Mouse (Mus musculus) T-helper 1 cell (primary cell): ENCODE measurements around the gene Exoc7.
"Not testable (repeated sequence)": the region's sequence is repeated elsewhere in the genome, so short reads cannot be mapped to it uniquely, and the experiment has no call there.

ENCODE experiments used
- in situ Hi-C: fragments of 300-600 bp; cut with MboI, MseI; formaldehyde crosslinking; loops from one replicate; pipeline ENCODE4 v1.15.1; 2025; ENCODE audit warnings: high pct_unique_total_duplicates

The Exoc7 gene

GRCm38 (mm10) chr11:116280751-116281663 lies 26.0 kb downstream of the Exoc7 start, which contains the start of gene Galr2:
Galr2 (plus strand) TSS chr11:116280939.
- in situ Hi-C loops: no loop called here

GRCm38 (mm10) chr11:116277184-116277583 lies 29.8 kb downstream of the Exoc7 start:
- in situ Hi-C loops: not testable (repeated sequence)

GRCm38 (mm10) chr11:116274045-116274666 lies 32.9 kb downstream of the Exoc7 start, which contains the start of gene Srp68:
Srp68 (minus strand) TSS chr11:116274217.
- in situ Hi-C loops: no loop called here

GRCm38 (mm10) chr11:116273469-116274044 lies 33.5 kb downstream of the Exoc7 start:
- in situ Hi-C loops: no loop called here

GRCm38 (mm10) chr11:116272589-116273468 lies 34.2 kb downstream of the Exoc7 start:
- in situ Hi-C loops: no loop called here

- in situ Hi-C loops: no loop called here
These were observed 37.5 kb downstream of the Exoc7 start for GRCm38 (mm10) chr11:116269560-116269959.

- in situ Hi-C loops: no loop called here
These were observed 38.7 kb downstream of the Exoc7 start for GRCm38 (mm10) chr11:116268313-116268712.

- in situ Hi-C loops: no loop called here
These were observed 39.4 kb downstream of the Exoc7 start for GRCm38 (mm10) chr11:116267637-116268036.

GRCm38 (mm10) chr11:116265850-116266249 lies 41.2 kb downstream of the Exoc7 start:
- in situ Hi-C loops: no loop called here

- in situ Hi-C loops: no loop called here
These were observed 41.7 kb downstream of the Exoc7 start for GRCm38 (mm10) chr11:116265352-116265751.

- in situ Hi-C loops: no loop called here
These were observed 46.8 kb downstream of the Exoc7 start for GRCm38 (mm10) chr11:116260259-116260658.

GRCm38 (mm10) chr11:116259461-116259860 lies 47.6 kb downstream of the Exoc7 start:
- in situ Hi-C loops: no loop called here

GRCm38 (mm10) chr11:116255982-116256675 lies 50.9 kb downstream of the Exoc7 start:
- in situ Hi-C loops: no loop called here

- in situ Hi-C loops: no loop called here
These were observed 51.7 kb downstream of the Exoc7 start for GRCm38 (mm10) chr11:116255090-116255981.

GRCm38 (mm10) chr11:116254627-116255026 lies 52.4 kb downstream of the Exoc7 start:
- in situ Hi-C loops: no loop called here

- in situ Hi-C loops: no loop called here
These were observed 53.9 kb downstream of the Exoc7 start for GRCm38 (mm10) chr11:116253076-116253600.

- in situ Hi-C loops: no loop called here
These were observed 56.1 kb downstream of the Exoc7 start for GRCm38 (mm10) chr11:116250898-116251297.

- in situ Hi-C loops: no loop called here
These were observed 59.4 kb downstream of the Exoc7 start for GRCm38 (mm10) chr11:116247502-116248222.

- in situ Hi-C loops: no loop called here
These were observed 61.4 kb downstream of the Exoc7 start for GRCm38 (mm10) chr11:116245616-116246015.
